Mouse (Mus musculus): ENCODE results near the gene Zswim1.
A peak's percentile ranks its signal among the peaks of the same experiment; 100 is the strongest.

GRCm38 (mm10) chr2:164784869-164785420, 37.5 kb upstream of the Zswim1 start:
- TF ChIP-seq ZNF384 (IDR thresholded peaks at IDR 0.05; ENCODE audit: low read depth, low read length): no peak
- TF ChIP-seq CTCF (IDR thresholded peaks at IDR 0.05 in 2 of 3, conservative IDR thresholded peaks at IDR 0.05 in 1 of 3; ENCODE audit: control insufficient read depth in 1 of 3, insufficient read depth in 1 of 3, low read depth in 2 of 3, low read length in 3 of 3, poor library complexity in 1 of 3, severe bottlenecking in 1 of 3): no peak
- no peak for TF ChIP-seq ETS1 (IDR thresholded peaks at IDR 0.05; ENCODE audit: low read depth, low read length)
- no peak for TF ChIP-seq MAZ (IDR thresholded peaks at IDR 0.05; ENCODE audit: low read depth, low read length)
- no peak for TF ChIP-seq POLR2A (IDR thresholded peaks at IDR 0.05; ENCODE audit: control insufficient read depth in 1 of 2, insufficient read depth in 1 of 2, low read depth in 1 of 2, low read length in 2 of 2, poor library complexity in 1 of 2)
- peak; percentile 38 for TF ChIP-seq TAL1 (IDR thresholded peaks at IDR 0.05; ENCODE audit: low read length)
- TF ChIP-seq CHD1 (IDR thresholded peaks at IDR 0.05; ENCODE audit: low read depth, low read length): no peak
- no peak for TF ChIP-seq JUND (IDR thresholded peaks at IDR 0.05; ENCODE audit: low read depth, low read length)
- TF ChIP-seq ZKSCAN1 (IDR thresholded peaks at IDR 0.05; ENCODE audit: low read depth, low read length): no peak
- TF ChIP-seq GABPA (IDR thresholded peaks at IDR 0.05; ENCODE audit: low read depth, low read length): no peak
- no peak for TF ChIP-seq POLR2AphosphoS2 (IDR thresholded peaks at IDR 0.05; ENCODE audit: low read length)
- TF ChIP-seq POLR2AphosphoS5 (IDR thresholded peaks at IDR 0.05; ENCODE audit: borderline replicate concordance, low read depth, low read length): no peak
